16 mouse cellular contexts compared by ENCODE assay signal in the genomic region with DNA sequence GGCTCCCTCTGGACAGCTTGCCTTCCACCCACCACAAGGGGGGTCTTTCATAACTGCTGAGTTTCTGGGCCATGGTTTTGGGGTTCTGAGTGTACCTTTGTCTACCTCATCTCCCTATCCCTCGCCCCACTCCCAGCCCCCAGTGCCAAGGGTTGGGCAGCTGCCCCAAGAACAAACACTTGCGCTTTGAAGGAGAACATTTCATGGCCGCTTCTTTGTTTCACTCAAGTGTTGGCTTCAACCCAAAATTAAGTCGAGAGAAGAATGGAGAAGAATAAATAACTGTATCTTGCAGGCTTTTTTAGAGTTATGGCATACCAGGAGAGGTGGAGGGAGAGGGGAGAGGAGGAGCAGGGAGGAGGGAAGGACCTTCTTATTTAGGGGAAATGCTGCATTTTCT.
"Had no signal": no experiment of that assay in that cellular context is flagged by ENCODE, and none has a peak within 500 bp of the region (broad histone marks: within the 10 kb centered on the region; RNA-seq: fewer than 3 reads in every experiment).

No protein-coding gene starts in this region.

- H3K27ac ChIP-seq: kidney, embryonic 15.5 days; limb, embryonic 12.5 days; liver, embryonic 13.5 days; midbrain, embryonic 10.5 days; neural tube, embryonic 15.5 days had no signal

- ATAC-seq: hindbrain, embryonic 16.5 days; inflammation-experienced regulatory T-cells, adult 6 months; liver, postnatal 0 days had no signal

- H3K4me1 ChIP-seq: kidney, embryonic 15.5 days; limb, embryonic 12.5 days; liver, embryonic 13.5 days had no signal

- DNase-seq: kidney, adult 18-20 months; kidney, postnatal 25 days; liver; liver, embryonic 13.5 days; liver, postnatal 0 days; midbrain, embryonic 14.5 days; right cerebral cortex, postnatal 25 days; thymus, adult 18-20 months; thymus, postnatal 14 days had no signal

- H3K36me3 ChIP-seq: kidney, embryonic 15.5 days; limb, embryonic 12.5 days; liver, embryonic 13.5 days; midbrain, embryonic 10.5 days; neural tube, embryonic 15.5 days had no signal

- H3K9me3 ChIP-seq: kidney, embryonic 15.5 days; limb, embryonic 12.5 days; liver, embryonic 13.5 days; midbrain, embryonic 10.5 days; neural tube, embryonic 15.5 days had no signal

- H3K4me3 ChIP-seq: kidney, embryonic 15.5 days; limb, embryonic 12.5 days; liver, embryonic 13.5 days; midbrain, embryonic 10.5 days; myocyte; neural tube, embryonic 15.5 days had no signal

- H3K9ac ChIP-seq: kidney, embryonic 15.5 days; limb, embryonic 12.5 days; liver, embryonic 13.5 days; liver, postnatal 0 days; neural tube, embryonic 15.5 days had no signal

- H3K4me2 ChIP-seq: kidney, embryonic 15.5 days; limb, embryonic 12.5 days; liver, embryonic 13.5 days; neural tube, embryonic 15.5 days had no signal

- H3K27me3 ChIP-seq: kidney, embryonic 15.5 days; limb, embryonic 12.5 days; liver, embryonic 13.5 days; neural tube, embryonic 15.5 days had no signal
